Mouse (Mus musculus) MEL (cell line): ENCODE results near the gene Ranbp3l. TPM values are rescaled to one million over a fixed set of nuclear protein-coding genes. Genes with fewer than 3 reads are reported as not detected.

Experiments
- DNase-seq: peaks from one replicate; pipeline ENCODE4 v3.0.0; 2011; ENCODE audit warnings: low read depth, low spot score
- H3K27ac ChIP-seq: 2 replicates; pipeline ENCODE4 v1.5.1; 2012; ENCODE audit warnings: low read depth, mild to moderate bottlenecking, control low read depth, low read length, moderate library complexity; ENCODE audit not compliant: control insufficient read depth
- H3K27me3 ChIP-seq, 2 experiments: fragments of 150-350 bp in 1 of 2; sonication (generic) in 1 of 2; 2 replicates each; pipeline ENCODE4 v1.6.1; 2012; ENCODE audit warnings: low read length in 2 of 2, mild to moderate bottlenecking in 2 of 2, improper control_type of control experiment in 1 of 2, moderate library complexity in 1 of 2; ENCODE audit not compliant: insufficient read depth in 2 of 2, control insufficient read depth in 1 of 2
- H3K36me3 ChIP-seq, 2 experiments: 2 replicates each; pipeline ENCODE4 v1.6.1; 2012 to 2014; ENCODE audit warnings: low read length in 2 of 2, improper control_type of control experiment in 1 of 2, inconsistent platforms in 1 of 2, mild to moderate bottlenecking in 1 of 2; ENCODE audit not compliant: insufficient read depth in 2 of 2, control insufficient read depth in 1 of 2
- H3K4me1 ChIP-seq, 2 experiments: fragments of 150-350 bp in 1 of 2; sonication (generic) in 1 of 2; 2 replicates each; pipeline ENCODE4 v1.6.1; 2012; ENCODE audit warnings: low read length in 2 of 2, improper control_type of control experiment in 1 of 2, mild to moderate bottlenecking in 1 of 2; ENCODE audit not compliant: insufficient read depth in 2 of 2, control insufficient read depth in 1 of 2
- H3K4me3 ChIP-seq, 2 experiments: fragments of 150-350 bp in 1 of 2; sonication (generic) in 1 of 2; 2 replicates each; pipeline ENCODE4 v1.5.1; 2012; ENCODE audit warnings: low read depth in 2 of 2, low read length in 2 of 2, mild to moderate bottlenecking in 2 of 2, moderate library complexity in 2 of 2, control low read depth in 1 of 2, improper control_type of control experiment in 1 of 2; ENCODE audit not compliant: control insufficient read depth in 1 of 2, insufficient read depth in 1 of 2
- H3K79me2 ChIP-seq: 2 replicates; pipeline ENCODE4 v1.6.1; 2012; ENCODE audit warnings: mild to moderate bottlenecking, low read length, moderate library complexity; ENCODE audit not compliant: control insufficient read depth, poor library complexity, insufficient read depth
- H3K9ac ChIP-seq: 2 replicates; pipeline ENCODE4 v1.6.1; 2012; ENCODE audit warnings: low read depth, mild to moderate bottlenecking, control low read depth, low read length, moderate library complexity; ENCODE audit not compliant: control insufficient read depth, poor library complexity, severe bottlenecking
- H3K9me3 ChIP-seq: fragments of 150-350 bp; sonication (generic); replicated peaks from 2 replicates; pipeline ENCODE4 v1.6.1; 2012; ENCODE audit warnings: mild to moderate bottlenecking, low read length, improper control_type of control experiment, moderate library complexity; ENCODE audit not compliant: insufficient read depth
- BHLHE40 ChIP-seq: IDR thresholded peaks from 2 replicates; pipeline ENCODE4 v1.6.1; 2012; ENCODE audit warnings: low read depth, mild to moderate bottlenecking, inconsistent platforms, low read length, improper control_type of control experiment, borderline replicate concordance
- CHD1 ChIP-seq: IDR thresholded peaks from 2 replicates; pipeline ENCODE4 v1.6.1; 2012; ENCODE audit warnings: low read depth, mild to moderate bottlenecking, inconsistent platforms, low read length, improper control_type of control experiment
- CTCF ChIP-seq, 3 experiments: IDR thresholded peaks in 2 of 3; conservative IDR thresholded peaks in 1 of 3; 2 replicates each; pipeline ENCODE4 v1.5.1; 2011 to 2012; ENCODE audit warnings: low read length in 3 of 3, low read depth in 2 of 3, mild to moderate bottlenecking in 2 of 3, improper control_type of control experiment in 1 of 3, inconsistent platforms in 1 of 3, mixed read lengths in 1 of 3, moderate library complexity in 1 of 3; ENCODE audit not compliant: control insufficient read depth in 1 of 3, insufficient read depth in 1 of 3, poor library complexity in 1 of 3, severe bottlenecking in 1 of 3
- ELF1 ChIP-seq: IDR thresholded peaks from 2 replicates; pipeline ENCODE4 v1.6.1; 2014; ENCODE audit warnings: low read depth, mild to moderate bottlenecking, inconsistent platforms, low read length, improper control_type of control experiment, moderate library complexity
- EP300 ChIP-seq, 2 experiments: IDR thresholded peaks; 2 replicates each; pipeline ENCODE4 v1.6.1; 2011; ENCODE audit warnings: improper control_type of control experiment in 2 of 2, low read length in 2 of 2, low read depth in 1 of 2, mild to moderate bottlenecking in 1 of 2
- MYB ChIP-seq: IDR thresholded peaks from 2 replicates; pipeline ENCODE4 v1.6.1; 2011; ENCODE audit warnings: mild to moderate bottlenecking, low read depth, low read length, improper control_type of control experiment
- NELFE ChIP-seq: IDR thresholded peaks from 2 replicates; pipeline ENCODE4 v1.6.1; 2011; ENCODE audit warnings: low read depth, low read length, improper control_type of control experiment
- POLR2A ChIP-seq, 2 experiments: IDR thresholded peaks; 2 replicates each; pipeline ENCODE4 v1.6.1; 2011 to 2012; ENCODE audit warnings: low read length in 2 of 2, mild to moderate bottlenecking in 2 of 2, control low read depth in 1 of 2, improper control_type of control experiment in 1 of 2, low read depth in 1 of 2, moderate library complexity in 1 of 2; ENCODE audit not compliant: control insufficient read depth in 1 of 2, insufficient read depth in 1 of 2, poor library complexity in 1 of 2
- POLR2AphosphoS2 ChIP-seq: IDR thresholded peaks from 2 replicates; pipeline ENCODE4 v1.6.1; 2011; ENCODE audit warnings: low read length, improper control_type of control experiment
- POLR2AphosphoS5 ChIP-seq: IDR thresholded peaks from 2 replicates; pipeline ENCODE4 v1.6.1; 2012; ENCODE audit warnings: low read depth, borderline replicate concordance, mild to moderate bottlenecking, inconsistent platforms, low read length, moderate library complexity, mixed read lengths
- RAD21 ChIP-seq: IDR thresholded peaks from 2 replicates; pipeline ENCODE4 v1.6.1; 2011; ENCODE audit warnings: mild to moderate bottlenecking, low read depth, low read length, improper control_type of control experiment
- RCOR1 ChIP-seq: IDR thresholded peaks from 2 replicates; pipeline ENCODE4 v1.6.1; 2012; ENCODE audit warnings: low read depth, mild to moderate bottlenecking, inconsistent platforms, low read length, improper control_type of control experiment
- SIN3A ChIP-seq: IDR thresholded peaks from 2 replicates; pipeline ENCODE4 v1.6.1; 2012; ENCODE audit warnings: low read length, improper control_type of control experiment, inconsistent platforms
- SMC3 ChIP-seq: IDR thresholded peaks from 2 replicates; pipeline ENCODE4 v1.6.1; 2011; ENCODE audit warnings: low read depth, low read length, improper control_type of control experiment
- TAL1 ChIP-seq: IDR thresholded peaks from 2 replicates; pipeline ENCODE4 v1.6.1; 2012; ENCODE audit warnings: mild to moderate bottlenecking, inconsistent platforms, low read length, moderate library complexity, mixed read lengths
- TCF12 ChIP-seq: IDR thresholded peaks from 2 replicates; pipeline ENCODE4 v1.6.1; 2014; ENCODE audit warnings: low read depth, mild to moderate bottlenecking, inconsistent platforms, low read length, improper control_type of control experiment, moderate library complexity
- USF1 ChIP-seq: IDR thresholded peaks from 2 replicates; pipeline ENCODE4 v1.6.1; 2014; ENCODE audit warnings: low read depth, mild to moderate bottlenecking, inconsistent platforms, low read length, improper control_type of control experiment, moderate library complexity
- ZC3H11A ChIP-seq: IDR thresholded peaks from 2 replicates; pipeline ENCODE4 v1.6.1; 2012; ENCODE audit warnings: low read depth, mild to moderate bottlenecking, inconsistent platforms, low read length, improper control_type of control experiment
- ZKSCAN1 ChIP-seq: IDR thresholded peaks from 2 replicates; pipeline ENCODE4 v1.6.1; 2012; ENCODE audit warnings: low read depth, mild to moderate bottlenecking, inconsistent platforms, low read length, improper control_type of control experiment, moderate library complexity
- ZMIZ1 ChIP-seq: IDR thresholded peaks from 2 replicates; pipeline ENCODE4 v1.6.1; 2012; ENCODE audit warnings: low read depth, mild to moderate bottlenecking, inconsistent platforms, low read length, improper control_type of control experiment, moderate library complexity
- polyA plus RNA-seq, 2 experiments: library from polyadenylated mRNA; stranded (reverse) in 1 of 2; unstranded in 1 of 2; fragments of >175 nt in 1 of 2; fragments of >200 nt in 1 of 2; gene quantifications; 2 replicates each; pipeline versions ENCODE4 v1.2.1 to v1.2.4; 2012; ENCODE audit warnings: low replicate concordance in 2 of 2, low read depth in 1 of 2; ENCODE audit not compliant: insufficient read length in 2 of 2, insufficient read depth in 1 of 2, missing spikeins in 1 of 2
- total RNA-seq: library from RNA; depleted of rRNA; stranded (reverse); fragments of 300-350 nt; gene quantifications from 2 replicates; pipeline ENCODE4 v1.2.3, GENCODE M21; 2012

Ranbp3l gene
- total and polyA plus RNA-seq, 3 experiments = 0.06 TPM; not detected in 2

- TF ChIP-seq SIN3A = peak; percentile 71
- no peak; the same call in 1 of the 2 replicates for TF ChIP-seq ZMIZ1
Observed at GRCm38 (mm10) chr15:9090662-9091061, 122.9 kb downstream of the Ranbp3l start (continued).

GRCm38 (mm10) chr15:9093598-9094365 lies 126.0 kb downstream of the Ranbp3l start:
- Histone ChIP-seq H3K27me3 (no peaks in the 10 kb centered on the region), H3K27ac (no peak overlapping the region), H3K9me3 (no peaks in the 10 kb centered on the region), H3K79me2 (no peaks in the 10 kb centered on the region; the same call in 1 of the 2 replicates), H3K4me1 (peaks cover 16 to 27% of the 10 kb centered on the region in 2 experiments), H3K9ac (no peak overlapping the region), H3K4me3 (no peak overlapping the region), H3K36me3 (peaks cover 27 to 73% of the 10 kb centered on the region in 2 experiments)
- TF ChIP-seq EP300 (IDR thresholded peaks at IDR 0.05; ENCODE audit: low read depth in 1 of 2, low read length in 2 of 2) = no peak
- no peak for TF ChIP-seq NELFE
- no peak for TF ChIP-seq SMC3
- no peak for TF ChIP-seq ELF1
- TF ChIP-seq USF1 = no peak
- no peak for TF ChIP-seq TCF12
- no peak for TF ChIP-seq SIN3A
- no peak for TF ChIP-seq POLR2AphosphoS5
- no peak for TF ChIP-seq CTCF (IDR thresholded peaks at IDR 0.05 in 2 of 3, conservative IDR thresholded peaks at IDR 0.05 in 1 of 3; ENCODE audit: control insufficient read depth in 1 of 3, insufficient read depth in 1 of 3, low read depth in 2 of 3, low read length in 3 of 3, poor library complexity in 1 of 3, severe bottlenecking in 1 of 3)
- no peak for TF ChIP-seq ZMIZ1
- TF ChIP-seq TAL1 = no peak
- no peak for TF ChIP-seq ZC3H11A
- no peak for TF ChIP-seq POLR2A (IDR thresholded peaks at IDR 0.05; ENCODE audit: control insufficient read depth in 1 of 2, insufficient read depth in 1 of 2, low read depth in 1 of 2, low read length in 2 of 2, poor library complexity in 1 of 2)
- TF ChIP-seq RCOR1 = no peak
- TF ChIP-seq POLR2AphosphoS2 = no peak
- no peak for TF ChIP-seq CHD1
- TF ChIP-seq BHLHE40 = no peak
- no peak for TF ChIP-seq RAD21
- TF ChIP-seq MYB = no peak
- TF ChIP-seq ZKSCAN1 = no peak
- no peak for DNase-seq
